Mouse (Mus musculus): ENCODE measurements around the gene Slc9a2.
"Not testable (repeated sequence)": the region's sequence is repeated elsewhere in the genome, so short reads cannot be mapped to it uniquely, and the experiment has no call there.

The Slc9a2 gene

DNA sequence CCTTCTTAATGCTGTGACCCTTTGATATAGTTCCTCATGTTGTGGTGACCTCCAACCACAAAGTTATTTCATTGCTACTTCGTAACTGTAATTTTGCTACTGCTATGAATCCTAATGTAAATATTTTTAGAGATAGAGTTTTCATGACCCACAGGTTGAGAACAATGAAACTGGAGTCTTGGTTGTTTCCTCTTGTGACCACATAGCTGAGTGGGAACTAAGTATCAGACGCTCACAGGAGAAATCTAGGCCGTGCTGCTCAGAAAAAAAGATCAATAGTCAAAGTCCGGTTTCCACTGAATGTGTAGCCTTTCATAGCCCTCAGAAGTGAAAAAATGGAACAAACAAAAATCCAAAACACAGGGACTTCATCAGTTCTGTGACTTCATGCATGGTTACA, 24.7 kb downstream of the Slc9a2 start:
- DNase-seq (ENCODE audit: extremely low spot score, low spot score), result no peak

DNA sequence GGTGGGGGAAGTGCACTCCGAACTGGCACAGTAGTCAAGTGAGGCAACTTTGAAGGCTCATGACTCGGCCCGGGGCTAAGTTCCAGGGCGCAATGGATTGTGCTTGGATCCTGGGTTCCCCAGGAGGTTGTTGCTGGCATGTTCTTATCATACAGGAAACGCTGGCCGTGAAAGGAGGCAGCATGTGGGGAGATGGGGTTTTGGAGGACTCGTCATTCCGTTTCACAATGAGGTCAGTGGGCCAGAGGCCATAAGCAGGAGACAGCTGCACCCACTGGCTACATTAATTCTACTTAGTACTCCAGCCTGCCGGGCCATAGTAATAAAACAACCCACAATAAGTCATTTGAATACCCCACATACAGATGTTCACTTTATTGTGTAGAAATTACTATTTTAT, 34.6 kb downstream of the Slc9a2 start:
- no peak for DNase-seq (ENCODE audit: extremely low spot score, low spot score)

DNA sequence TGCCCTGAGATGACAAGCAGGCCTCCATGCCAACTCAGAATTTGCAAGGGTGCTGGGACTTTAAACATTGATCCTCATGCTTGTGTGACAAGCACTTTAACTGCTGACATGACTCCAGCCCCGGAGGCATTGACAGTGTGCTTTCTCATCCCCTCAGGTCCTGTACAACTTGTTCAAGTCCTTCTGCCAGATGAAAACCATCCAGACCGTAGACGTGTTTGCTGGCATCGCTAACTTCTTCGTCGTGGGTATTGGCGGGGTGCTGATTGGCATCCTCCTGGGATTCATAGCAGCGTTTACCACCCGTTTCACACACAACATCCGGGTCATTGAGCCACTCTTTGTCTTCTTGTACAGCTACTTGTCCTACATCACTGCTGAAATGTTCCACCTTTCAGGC, 45.7 kb downstream of the Slc9a2 start:
- DNase-seq (ENCODE audit: extremely low spot score, low spot score), result no peak

DNA sequence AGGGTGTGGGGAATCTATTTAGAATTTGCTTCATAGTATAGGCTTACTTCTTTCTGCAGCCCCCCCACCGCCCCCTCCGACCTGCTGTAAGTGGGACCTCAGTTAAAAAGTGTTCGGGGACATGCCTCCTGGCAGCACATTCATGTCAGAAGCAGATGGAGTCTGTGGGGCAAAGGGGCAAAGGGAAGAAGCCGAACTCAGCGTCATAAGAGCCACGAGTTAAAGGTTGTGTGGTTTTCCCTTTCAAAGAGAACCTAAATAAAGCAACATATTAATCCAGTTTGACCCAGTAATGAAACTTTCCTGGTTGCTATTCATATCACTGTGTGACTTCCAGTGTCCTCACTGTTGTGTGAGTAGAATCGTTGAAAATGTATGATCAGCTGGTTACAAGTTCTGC, 47.0 kb downstream of the Slc9a2 start:
- DNase-seq (ENCODE audit: extremely low spot score, low spot score), result no peak

DNA sequence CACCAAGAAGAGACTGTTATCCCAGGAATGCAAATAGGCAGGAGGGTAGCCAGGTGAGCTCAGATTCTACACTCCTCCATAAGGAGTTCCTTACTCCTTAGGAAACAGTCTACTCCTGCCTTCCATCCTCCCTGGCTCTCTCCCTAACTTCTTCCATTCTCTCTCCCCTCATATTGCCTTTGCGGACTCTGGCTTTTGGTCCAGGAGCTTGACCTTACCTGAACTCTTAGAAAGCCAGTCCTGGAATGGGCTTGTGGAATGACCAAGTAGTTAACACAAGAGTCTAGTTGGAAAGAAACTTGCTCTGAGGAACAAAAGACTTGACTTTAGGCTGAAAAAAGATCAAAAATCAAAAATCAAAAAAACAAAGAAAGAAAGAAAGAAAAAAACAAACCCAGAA, 48.3 kb downstream of the Slc9a2 start:
- no peak for DNase-seq (ENCODE audit: extremely low spot score, low spot score)

DNA sequence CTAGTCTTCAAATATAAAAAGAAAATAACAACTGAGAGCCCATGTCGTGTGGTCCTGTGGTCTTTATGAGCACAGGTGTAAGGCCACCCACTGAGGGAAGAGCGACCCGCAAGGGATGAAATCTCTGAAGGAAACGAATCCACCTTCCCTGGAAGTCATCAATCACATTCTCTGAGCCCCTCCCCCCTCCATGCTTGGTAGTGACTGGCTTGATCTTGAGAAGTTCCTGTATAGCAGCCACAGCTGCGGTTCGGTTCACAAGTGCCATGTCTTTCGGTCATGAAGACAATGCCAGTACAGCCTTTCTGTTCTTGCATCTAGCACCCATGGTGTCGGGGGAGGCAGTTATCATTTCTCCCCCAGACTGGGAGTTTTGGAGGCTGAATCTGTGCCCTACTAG, 57.3 kb downstream of the Slc9a2 start:
- DNase-seq (ENCODE audit: extremely low spot score, low spot score), result no peak

DNA sequence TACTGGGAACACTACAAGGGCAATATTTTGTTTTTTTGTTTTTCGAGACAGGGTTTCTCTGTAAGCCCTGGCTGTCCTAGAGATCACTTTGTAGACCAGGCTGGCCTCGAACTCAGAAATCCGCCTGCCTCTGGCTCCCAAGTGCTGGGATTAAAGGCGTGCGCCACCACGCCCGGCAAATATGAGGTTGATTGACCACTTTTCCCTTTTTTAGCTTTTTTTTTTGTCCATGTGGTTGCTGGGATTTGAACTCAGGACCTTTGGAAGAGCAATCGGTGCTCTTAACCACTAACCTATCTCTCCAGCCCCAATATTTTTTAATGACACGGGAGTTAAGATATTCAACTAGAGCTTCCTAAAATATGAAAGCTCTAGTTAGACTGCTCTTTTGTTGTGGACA, 57.9 kb downstream of the Slc9a2 start:
- not testable (repeated sequence) for DNase-seq (ENCODE audit: extremely low spot score, low spot score)

DNA sequence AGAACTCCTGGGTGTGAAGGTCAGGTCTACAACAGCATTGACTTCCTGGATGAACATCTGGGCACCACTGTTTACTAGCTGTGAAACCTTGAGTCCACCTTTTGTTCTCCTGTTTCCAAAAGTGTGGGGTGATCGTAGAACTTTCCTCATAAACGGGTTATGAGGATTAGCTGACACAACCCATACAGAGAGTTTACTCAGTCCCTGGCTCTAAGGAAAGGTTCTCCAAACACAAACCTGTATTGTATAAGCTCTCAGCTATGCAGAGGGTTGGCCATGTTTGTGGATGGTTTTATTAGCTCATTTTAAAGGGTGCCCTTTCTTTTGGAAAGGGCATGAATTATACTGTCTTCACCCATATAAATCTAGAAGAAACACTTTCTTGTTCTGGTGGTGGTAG, 60.4 kb downstream of the Slc9a2 start:
- DNase-seq (ENCODE audit: extremely low spot score, low spot score), result no peak

DNA sequence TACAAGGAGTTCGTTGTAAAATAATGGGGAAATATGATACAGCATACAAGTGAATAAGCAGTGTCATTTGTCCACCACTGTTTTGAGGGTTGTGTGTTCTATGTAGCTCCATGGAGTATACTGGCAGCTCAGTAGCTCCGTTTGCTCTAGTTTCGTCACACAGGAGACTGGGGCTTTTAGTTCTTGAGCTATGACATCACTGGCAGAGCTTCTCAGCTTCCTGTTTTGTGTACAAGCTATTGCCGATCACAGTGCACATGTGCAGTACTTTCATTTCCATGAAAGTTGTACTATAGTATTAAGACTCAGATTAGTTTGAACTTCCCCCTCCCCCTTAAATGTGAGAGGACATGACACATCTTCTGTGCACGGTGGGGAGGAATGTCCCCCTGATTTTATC, 65.7 kb downstream of the Slc9a2 start:
- no peak for DNase-seq (ENCODE audit: extremely low spot score, low spot score)

DNA sequence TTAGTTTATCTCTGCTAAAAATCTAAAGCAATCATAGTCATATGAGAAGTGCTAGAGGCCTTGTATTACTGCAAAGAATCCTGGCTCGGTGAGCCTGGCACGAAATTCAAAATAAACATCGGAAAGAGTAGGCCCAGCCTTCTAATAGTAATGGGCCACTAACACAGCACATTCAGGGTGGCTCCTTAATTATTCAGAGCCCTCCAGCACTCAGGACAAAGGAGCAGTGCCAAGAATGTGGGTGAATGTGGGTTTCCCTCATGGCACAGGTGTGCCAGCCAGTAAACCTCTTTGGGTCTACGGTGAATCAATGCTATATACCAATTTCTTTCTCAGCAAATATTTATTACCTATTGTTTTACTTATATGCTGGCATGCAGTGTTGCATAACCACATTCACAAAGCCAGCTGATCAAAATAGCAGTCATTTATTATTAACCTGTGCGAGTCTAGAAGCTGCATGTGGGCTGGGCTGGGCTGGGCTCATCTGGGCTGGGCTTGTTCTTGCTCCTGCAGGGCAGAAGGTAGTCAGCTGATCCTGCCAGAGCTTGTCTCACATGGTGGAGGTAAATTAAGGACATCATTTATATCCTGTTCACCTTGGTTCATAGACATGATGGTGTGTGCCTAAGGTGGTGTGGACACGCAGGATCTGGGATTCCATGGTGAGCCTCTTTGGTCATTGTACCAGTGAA, 79.5 kb downstream of the Slc9a2 start:
- DNase-seq (ENCODE audit: extremely low spot score, low spot score), result no peak

DNA sequence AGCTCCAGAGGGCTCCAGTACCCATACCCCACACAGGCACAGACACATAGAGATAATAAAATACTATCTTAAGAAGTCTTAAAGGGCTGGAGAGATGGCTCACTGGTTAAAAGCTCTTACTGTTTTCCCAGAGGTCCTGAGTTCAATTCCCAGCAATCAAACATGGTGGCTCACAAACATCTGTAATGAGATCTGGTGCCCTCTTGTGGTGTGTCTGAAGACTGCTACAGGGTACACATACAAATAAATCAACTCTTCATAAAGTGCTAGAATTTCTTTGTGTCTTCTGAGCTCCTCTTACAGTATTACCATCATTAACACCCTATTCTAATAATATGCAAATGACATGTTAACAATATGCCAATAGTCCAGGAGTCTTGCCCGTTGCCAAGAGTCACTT, 83.7 kb downstream of the Slc9a2 start:
- DNase-seq (ENCODE audit: extremely low spot score, low spot score), result no peak

DNA sequence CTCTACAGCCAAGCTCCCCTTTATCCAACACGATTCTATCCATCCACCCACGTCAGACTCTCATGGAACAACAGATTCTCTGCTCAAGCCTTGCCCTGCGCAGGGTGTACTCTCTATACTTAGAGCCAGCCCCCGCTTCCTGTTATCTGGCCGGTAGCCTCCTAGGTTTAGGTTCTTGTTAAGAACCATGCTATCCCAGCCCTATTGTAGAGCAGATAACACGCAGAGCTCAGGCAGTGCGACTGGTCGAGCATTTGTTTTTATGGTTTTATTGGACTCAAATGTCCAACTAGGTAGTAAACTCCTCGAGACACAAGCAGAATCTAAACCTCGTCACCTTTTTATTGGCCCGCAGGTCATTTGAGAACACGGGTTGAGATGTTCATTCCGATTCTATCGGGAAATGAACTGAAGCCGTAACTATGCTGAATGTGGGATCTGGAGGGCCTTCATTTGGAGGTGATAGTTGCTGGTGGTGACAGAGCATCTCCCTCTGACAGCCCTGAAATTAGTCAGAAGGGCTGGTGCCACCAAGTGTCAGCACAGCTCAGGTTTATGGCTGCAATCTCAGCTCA, 84.4 kb downstream of the Slc9a2 start:
- DNase-seq (ENCODE audit: extremely low spot score, low spot score), result no peak

DNA sequence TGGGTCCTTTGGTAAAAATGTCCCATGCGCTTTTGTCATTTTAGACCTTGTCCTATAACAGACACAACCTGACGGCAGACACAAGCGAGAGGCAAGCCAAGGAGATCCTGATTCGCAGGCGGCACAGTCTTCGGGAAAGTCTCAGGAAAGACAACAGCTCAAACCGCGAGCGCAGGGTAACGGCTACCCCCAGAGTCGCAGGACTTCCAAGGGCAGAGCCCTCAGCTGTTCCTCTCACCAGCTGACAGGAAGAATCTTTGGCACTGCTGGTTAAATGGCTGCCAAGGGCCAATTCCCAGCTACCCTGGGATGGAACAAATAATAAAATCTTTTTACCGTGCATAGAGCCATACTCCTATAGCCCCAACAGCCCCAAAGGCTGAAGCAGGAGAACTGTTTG, 85.1 kb downstream of the Slc9a2 start:
- no peak for DNase-seq (ENCODE audit: extremely low spot score, low spot score)

DNA sequence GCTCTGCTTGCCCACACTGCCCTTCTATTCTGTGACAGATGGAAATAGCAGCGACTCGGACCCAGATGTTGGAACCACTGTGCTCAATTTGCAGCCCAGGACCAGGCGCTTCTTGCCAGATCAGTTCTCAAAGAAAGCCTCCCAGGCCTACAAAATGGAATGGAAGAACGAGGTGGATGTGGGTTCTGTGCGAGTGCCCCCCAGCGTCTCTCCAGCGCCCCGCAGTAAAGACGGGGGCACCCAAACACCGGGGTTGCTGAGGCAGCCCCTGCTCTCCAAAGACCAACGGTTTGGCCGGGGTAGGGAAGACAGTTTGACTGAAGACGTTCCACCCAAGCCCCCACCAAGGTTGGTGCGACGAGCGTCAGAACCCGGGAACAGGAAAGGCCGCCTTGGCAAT, 87.2 kb downstream of the Slc9a2 start:
- no peak for DNase-seq (ENCODE audit: extremely low spot score, low spot score)

DNA sequence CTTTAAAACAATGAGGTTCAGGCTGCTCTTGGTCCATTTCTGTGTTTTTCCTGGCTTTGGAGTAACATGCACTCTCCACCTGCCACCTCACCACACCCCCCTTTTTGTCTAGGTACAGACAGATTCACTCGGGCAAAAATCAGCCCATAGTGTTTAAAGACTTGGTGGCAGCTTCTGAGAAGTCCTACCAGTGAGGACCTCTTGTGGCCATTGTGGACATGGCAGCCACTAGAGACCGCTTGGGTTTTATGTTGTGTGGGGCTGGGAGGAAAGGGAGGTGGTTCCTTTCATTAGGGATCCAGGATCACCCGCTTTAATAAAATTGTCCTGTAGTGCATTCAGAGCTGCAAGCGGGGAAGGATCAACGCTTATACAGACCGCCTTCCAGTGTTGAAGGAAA, 88.2 kb downstream of the Slc9a2 start:
- DNase-seq (ENCODE audit: extremely low spot score, low spot score), result peak; percentile 44

DNA sequence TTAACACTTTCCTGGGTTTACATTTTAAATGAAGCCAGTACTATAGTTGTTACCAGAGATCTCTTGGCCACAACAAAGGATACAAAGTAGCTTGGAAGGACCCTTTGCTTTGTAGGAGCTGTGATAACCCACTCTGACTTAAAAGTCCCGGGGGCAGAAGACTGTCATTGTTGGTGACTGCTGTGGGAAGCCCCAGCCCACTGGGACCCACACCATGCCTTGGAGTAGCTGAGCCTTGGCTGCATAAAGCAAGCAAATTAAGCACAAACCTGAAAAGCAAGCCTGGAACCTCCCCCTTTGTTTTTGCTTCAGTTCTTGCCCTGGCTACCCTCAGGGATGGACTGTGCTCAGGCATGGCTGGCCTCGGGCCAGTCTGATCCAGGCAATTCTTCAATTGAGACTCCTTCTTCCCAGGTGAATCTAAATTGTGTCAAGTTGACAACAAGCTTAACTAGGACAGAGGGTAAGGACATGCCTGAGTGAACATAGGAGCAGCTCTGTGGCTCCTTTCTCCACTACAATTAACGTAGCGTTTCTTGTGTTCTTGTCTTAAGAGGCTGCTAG, 89.0 kb downstream of the Slc9a2 start:
- no peak for DNase-seq (ENCODE audit: extremely low spot score, low spot score)

DNA sequence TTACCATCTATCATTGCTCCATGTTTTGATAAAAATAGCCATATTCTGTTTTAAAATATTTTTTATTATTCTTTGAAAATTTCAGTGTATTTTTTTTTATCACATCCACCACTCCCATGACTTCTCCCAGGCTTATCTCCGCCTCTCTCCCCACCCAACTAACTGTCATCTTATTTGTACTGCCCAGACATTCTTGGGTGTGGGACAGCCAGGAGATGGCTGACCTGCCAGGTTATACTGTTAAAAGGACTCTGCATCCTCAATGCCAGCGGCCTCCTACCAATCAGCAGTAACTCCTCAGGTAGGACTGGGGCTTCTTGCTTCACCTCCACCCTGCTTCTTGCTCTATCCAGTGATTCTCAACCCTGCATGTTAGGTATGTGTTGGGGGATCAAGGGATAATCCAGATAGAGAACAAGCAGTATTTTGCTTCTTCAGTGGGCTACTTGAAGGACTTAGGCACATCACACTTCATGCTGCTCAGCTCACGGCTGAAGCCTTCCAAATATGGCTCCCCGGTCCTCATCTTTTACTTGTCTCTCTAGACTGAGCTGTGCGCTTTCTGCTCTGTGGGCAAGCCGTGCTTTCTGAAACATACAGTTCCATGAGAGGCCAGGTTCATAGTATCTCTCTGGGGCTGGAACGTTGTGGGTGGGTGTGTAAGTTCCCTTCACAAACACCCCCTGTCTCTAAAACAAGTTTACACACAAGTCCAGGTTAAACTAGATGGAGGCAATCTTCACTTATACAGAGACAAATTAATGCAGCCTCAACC, 91.0 kb downstream of the Slc9a2 start:
- DNase-seq (ENCODE audit: extremely low spot score, low spot score), result no peak

DNA sequence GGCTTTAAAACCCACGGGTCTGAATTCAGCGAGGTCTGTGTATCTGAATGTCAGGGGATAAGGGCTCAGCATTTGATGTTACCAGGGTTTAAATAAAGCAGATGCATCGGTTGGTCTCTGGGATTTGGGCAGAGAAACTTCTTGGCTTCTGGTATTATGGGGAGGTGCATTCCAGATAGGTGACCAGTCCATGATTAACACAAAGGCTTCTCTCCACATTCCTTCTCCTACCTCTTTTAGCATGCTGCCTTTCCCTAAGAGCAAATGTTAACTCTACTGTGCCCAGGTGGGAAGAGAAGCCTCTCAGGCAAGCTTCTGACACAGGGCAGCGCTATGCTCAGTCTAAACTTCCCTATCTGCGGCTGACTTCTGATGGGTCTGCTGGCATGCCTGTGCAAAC, 92.9 kb downstream of the Slc9a2 start:
- DNase-seq (ENCODE audit: extremely low spot score, low spot score), result no peak

DNA sequence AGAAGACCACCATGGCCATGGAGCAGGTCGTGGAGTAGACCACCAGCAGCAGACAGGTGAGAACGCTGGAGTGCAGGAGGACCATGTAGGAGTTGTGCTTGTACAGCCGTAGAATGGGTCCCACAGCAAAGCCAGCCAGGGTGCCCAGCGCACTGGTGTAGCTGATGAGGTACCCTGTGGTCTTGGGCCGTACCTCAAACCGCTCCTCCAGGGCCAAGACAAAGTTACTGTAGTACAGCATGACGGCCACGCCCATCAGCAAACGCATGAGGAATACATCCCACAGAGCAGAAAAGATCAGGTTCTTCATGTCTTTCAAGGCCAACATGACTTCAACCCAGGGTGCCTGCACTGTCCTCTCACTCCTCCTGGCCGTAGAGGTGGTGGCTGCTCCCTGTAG, 93.7 kb downstream of the Slc9a2 start:
- no peak for DNase-seq (ENCODE audit: extremely low spot score, low spot score)

DNA sequence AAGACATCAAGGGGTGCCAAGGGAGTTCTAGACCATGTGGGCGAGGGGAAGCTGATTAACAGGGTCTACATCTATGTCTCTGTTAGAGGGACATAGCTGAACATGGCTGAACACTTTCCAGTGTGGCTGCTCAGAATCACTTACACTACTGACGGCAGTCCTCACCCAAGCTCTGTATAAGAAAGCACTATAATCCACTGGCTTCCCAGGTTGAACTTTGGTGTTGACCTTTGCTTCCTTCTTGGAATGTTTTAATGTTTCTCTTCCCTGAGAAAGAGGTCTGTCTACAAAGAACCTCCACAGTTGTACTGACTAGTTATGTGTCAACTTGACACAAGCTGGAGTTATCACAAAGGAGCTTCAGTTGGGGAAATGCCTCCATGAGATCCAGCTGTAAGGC, 95.7 kb downstream of the Slc9a2 start:
- no peak for DNase-seq (ENCODE audit: extremely low spot score, low spot score)

DNA sequence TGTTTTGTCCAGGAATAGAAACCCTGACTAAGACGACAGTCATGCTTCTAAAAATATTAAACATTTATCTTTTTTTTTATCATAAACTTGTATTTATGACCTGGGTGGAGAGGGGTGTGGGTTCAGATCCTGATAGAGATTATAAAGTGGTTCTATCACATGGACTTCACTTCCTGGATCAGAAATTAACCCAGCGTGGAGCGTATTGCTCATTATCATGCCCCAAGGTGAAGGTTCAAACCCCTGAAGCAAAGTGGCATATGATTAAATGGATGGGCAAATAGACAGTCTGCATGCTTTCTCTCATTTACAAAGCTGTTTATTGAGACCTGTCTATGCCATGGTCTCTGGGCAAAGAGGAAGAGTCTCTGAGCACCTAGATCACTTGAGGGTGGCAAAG, 96.4 kb downstream of the Slc9a2 start:
- no peak for DNase-seq (ENCODE audit: extremely low spot score, low spot score)

DNA sequence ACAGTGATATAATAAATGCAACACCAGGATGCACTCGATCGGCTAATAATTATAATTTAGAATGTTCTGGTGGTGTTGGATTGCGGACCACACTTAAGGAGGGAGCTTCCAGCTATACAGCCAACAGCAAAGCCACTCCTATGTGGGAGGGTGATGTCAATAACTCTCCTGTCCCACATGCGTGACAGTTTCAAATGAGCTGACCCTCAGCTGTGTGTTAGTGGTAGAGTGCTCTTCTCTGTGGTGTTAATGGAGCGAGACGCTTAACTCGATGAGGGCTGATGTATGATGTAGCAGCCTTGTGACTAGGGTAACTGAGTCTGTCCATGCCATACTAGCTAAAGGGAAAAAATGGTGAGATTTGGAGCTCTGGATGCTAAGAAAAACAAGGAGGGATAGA, 103.1 kb downstream of the Slc9a2 start:
- DNase-seq (ENCODE audit: extremely low spot score, low spot score), result no peak

DNA sequence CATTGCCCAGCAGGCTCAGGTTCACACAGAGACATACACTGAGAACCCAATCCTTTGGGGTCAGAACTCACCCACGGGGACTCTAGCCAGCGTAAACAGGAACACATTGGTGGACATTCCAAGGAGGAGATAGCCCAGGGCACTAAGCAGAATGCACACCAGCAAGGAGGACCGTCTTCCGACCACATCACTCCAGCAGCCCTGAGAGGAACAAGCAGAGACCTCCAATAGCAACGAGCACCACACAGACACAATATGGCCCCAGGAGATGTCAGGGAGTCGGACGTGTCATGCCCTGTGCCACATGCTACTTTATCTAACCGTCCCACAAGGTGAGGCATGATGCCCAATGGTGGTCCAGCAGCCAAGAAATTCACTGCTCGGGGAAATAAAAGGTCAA, 103.9 kb downstream of the Slc9a2 start:
- no peak for DNase-seq (ENCODE audit: extremely low spot score, low spot score)

Data from neural tube, embryonic 10.5 days (tissue).